Mouse (Mus musculus): Measurements from ENCODE around the gene Ergic1.

DNA sequence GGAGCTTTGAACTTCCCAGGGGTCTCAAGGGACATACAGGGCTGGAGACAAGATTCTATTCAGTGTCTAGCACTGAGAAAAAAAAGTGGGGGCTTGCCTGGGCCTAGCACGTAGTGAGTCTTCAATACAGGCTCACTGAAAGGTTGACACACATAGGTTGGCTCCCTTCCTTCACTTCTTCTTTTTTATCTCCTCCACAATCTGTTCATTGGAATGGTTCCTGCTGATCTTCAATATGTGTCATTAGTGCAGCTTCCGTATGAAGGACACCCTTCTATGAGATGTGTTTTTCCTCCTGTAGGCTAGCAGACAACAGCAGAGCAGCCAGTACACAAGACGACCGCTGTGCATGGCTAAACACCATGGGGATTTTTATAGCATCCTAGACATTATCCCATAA, 36.5 kb upstream of the Ergic1 start:
- TF ChIP-seq POLR2A (IDR thresholded peaks at IDR 0.05; ENCODE audit: control insufficient read depth, extremely low read depth, insufficient read depth, low read length, poor library complexity) (no peak), CTCF (IDR thresholded peaks at IDR 0.05; ENCODE audit: borderline replicate concordance, control insufficient read depth, extremely low read depth, insufficient read depth, low read length, poor library complexity) (no peak)

Measured in thymus, adult 2 months (tissue).